Mouse (Mus musculus) midbrain, postnatal 0 days (tissue): Measurements from ENCODE around the gene Ccnl2. TPM values are rescaled to one million over a fixed set of nuclear protein-coding genes. Genes with fewer than 3 reads are reported as not detected.

Source experiments
- ATAC-seq: fragments of 200-750 bp; cut with Nextera tagmentation; 2 replicates; pipeline ENCODE4 v1.8.0; 2017; ENCODE audit warnings: moderate number of reproducible peaks, mild to moderate bottlenecking, moderate TSS enrichment, moderate library complexity; ENCODE audit not compliant: low FRiP score
- DNase-seq: peaks from one replicate; pipeline ENCODE4 v3.0.0-alpha.2; 2015; ENCODE audit warnings: low spot score
- H3K27ac ChIP-seq: fragments of 300-500 bp; sonication (generic); 2 replicates; pipeline ENCODE4 v1.5.1; 2014; ENCODE audit warnings: low read depth, mild to moderate bottlenecking, low read length, mixed read lengths
- H3K27me3 ChIP-seq: fragments of 300-500 bp; sonication (generic); 2 replicates; pipeline ENCODE4 v1.6.1; 2014; ENCODE audit warnings: low read length, control low read depth, mixed read lengths; ENCODE audit not compliant: insufficient read depth
- H3K36me3 ChIP-seq: fragments of 300-500 bp; sonication (generic); 2 replicates; pipeline ENCODE4 v1.6.1; 2014; ENCODE audit warnings: low read length, control low read depth, mixed read lengths; ENCODE audit not compliant: insufficient read depth
- H3K4me1 ChIP-seq: fragments of 300-500 bp; sonication (generic); 2 replicates; pipeline ENCODE4 v1.6.1; 2014; ENCODE audit warnings: mild to moderate bottlenecking, control low read depth, antibody characterized with exemption, low read length, mixed read lengths; ENCODE audit not compliant: insufficient read depth
- H3K4me2 ChIP-seq: fragments of 300-500 bp; sonication (generic); 2 replicates; pipeline ENCODE4 v1.6.1; 2014; ENCODE audit warnings: low read depth, mild to moderate bottlenecking, low read length, mixed read lengths; ENCODE audit not compliant: poor library complexity, severe bottlenecking
- H3K4me3 ChIP-seq: fragments of 300-500 bp; sonication (generic); 2 replicates; pipeline ENCODE4 v1.5.1; 2014; ENCODE audit warnings: low read depth, mild to moderate bottlenecking, low read length, moderate library complexity
- H3K9ac ChIP-seq: fragments of 300-500 bp; sonication (generic); replicated peaks from 2 replicates; pipeline ENCODE4 v1.6.1; 2014; ENCODE audit warnings: mild to moderate bottlenecking, low read length, moderate library complexity, mixed read lengths; ENCODE audit not compliant: poor library complexity, severe bottlenecking
- H3K9me3 ChIP-seq: fragments of 300-500 bp; sonication (generic); 2 replicates; pipeline ENCODE4 v1.6.1; 2016; ENCODE audit warnings: low read length, control low read depth
- CTCF ChIP-seq: IDR thresholded peaks from 2 replicates; pipeline ENCODE4 v1.5.1; 2016; ENCODE audit warnings: antibody characterized with exemption, mild to moderate bottlenecking
- WGBS: fragments of 180-500 bp; shearing (Covaris S2); extraction: QIAGEN DNeasy Blood & Tissue Kit; methylation state at CpG from one replicate; pipeline ENCODE4 v1.1.7; 2014; 5-methylcytosine and 5-hydroxymethylcytosine counted together
- polyA plus RNA-seq: library from polyadenylated mRNA; unstranded; fragments of >200 nt; fragmentation: Nextera tagmentation; extraction: Ambion mirVana; gene quantifications from 2 replicates; pipeline ENCODE4 v1.2.1, GENCODE M21; 2015
- total RNA-seq: library from RNA; depleted of rRNA; stranded (reverse); fragments of >200 nt; gene quantifications from 2 replicates; pipeline ENCODE4 v1.2.3, GENCODE M21; 2014

Gene Ccnl2
- total and polyA plus RNA-seq, 2 experiments from 2014 or later = 66.3 to 88.8 TPM

DNA sequence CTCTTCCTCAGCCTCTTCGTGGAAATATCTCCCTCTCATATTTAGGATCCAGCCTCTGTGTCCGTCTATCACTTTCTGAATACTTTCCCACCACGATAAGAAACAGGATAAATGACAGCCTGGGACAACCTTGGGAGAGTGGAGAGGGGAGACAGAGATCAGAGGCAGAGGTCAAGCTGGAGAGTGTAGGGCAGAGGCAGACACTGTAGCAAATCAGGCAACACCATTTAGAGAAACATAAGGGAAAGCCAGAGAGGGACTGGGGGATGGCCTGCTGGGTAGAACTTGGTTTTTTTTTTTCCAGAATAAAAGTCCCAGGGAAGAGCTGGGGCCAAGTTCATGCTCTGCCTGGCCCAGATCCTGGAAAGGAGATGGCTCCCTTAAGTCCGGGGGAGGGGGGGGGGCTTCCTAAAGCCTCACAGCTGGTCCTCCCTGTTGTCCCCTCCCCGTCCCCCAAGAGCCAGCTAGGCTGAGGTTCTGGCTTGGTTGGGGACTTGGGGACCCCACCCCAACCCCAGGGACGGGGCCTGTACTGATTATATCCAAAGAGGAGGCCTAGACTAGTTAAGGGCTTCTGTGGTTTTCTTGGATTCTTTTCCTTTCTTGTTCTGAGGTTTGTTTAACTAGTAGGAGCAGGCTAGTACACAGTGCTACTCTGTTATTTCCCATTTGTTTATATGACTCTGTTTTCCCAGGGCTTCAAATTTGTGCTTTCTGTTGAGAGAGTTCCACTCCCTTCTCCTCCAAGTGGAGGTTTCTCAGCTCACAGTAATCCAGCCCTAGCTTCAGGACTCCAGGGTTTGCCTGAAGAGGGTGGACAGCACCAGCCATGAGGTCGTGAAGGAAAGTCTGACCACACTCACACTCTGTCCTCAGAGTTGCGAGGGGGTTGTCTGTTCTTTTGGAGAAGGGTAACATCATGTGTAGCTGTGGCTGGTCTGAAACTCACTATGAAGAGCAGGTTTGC is 26.2 kb downstream of the Ccnl2 start:
- H3K4me3 ChIP-seq = no peak overlapping the region
- peaks cover 7% of the 10 kb centered on the region; the same call in 1 of the 2 replicates for H3K36me3 ChIP-seq
- DNase-seq (no peak), ATAC-seq (no peak)
- peak overlapping the region; percentile 43; the same call in 1 of the 2 replicates for H3K27ac ChIP-seq
- H3K9ac ChIP-seq = no peak overlapping the region
- H3K27me3 ChIP-seq = peaks cover 7% of the 10 kb centered on the region
- no peaks in the 10 kb centered on the region for H3K9me3 ChIP-seq
- no peaks in the 10 kb centered on the region; the same call in 1 of the 2 replicates for H3K4me1 ChIP-seq
- H3K4me2 ChIP-seq = no peak overlapping the region
- WGBS = 58% methylated on average over 8 of the region's 8 CpGs
- TF ChIP-seq CTCF = no peak

DNA sequence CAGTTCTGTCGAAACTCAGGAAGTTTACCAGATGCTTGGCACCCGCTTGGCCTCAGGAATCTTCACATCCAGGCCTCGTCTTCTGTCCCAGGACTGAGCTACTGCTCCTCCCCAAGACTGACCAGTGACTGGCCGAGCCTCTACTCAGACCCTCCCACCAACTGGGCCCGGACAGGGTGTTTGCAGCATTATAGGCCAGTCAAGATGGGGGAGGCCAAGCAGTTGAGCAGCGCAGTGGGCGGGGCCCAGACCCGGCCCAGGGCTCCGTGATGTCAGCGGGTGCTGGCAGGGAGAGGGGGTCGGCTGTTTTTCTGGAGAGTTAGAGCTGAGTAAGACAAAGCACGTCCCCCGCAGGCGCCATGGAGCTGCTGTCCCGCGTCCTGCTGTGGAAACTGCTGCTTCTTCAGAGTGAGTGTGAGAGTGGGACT is 27.2 kb downstream of the Ccnl2 start, which contains the start of gene Mxra8:
Mxra8 (plus strand) TSS at position 198 of the 428 bp plus-strand sequence.
- Histone ChIP-seq H3K4me3 (peak within 1 kb of the TSS; percentile 30; the same call in 1 of the 2 replicates), H3K9me3 (no peaks in the 10 kb centered on the region), H3K4me1 (no peaks in the 10 kb centered on the region; the same call in 1 of the 2 replicates), H3K27ac (peak within 1 kb of the TSS; percentile 43; the same call in 1 of the 2 replicates), H3K27me3 (peaks cover 7% of the 10 kb centered on the region), H3K9ac (peak within 1 kb of the TSS; percentile 24; the same call in 1 of the 2 replicates), H3K36me3 (peaks cover 7% of the 10 kb centered on the region; the same call in 1 of the 2 replicates), H3K4me2 (peak within 1 kb of the TSS; percentile 53)
- 7% methylated on average over 16 of the region's 16 CpGs for WGBS
- TF ChIP-seq CTCF = no peak
- DNase-seq (peak; percentile 56), ATAC-seq (peak; percentile 42; the same call in 1 of the 2 replicates)

DNA sequence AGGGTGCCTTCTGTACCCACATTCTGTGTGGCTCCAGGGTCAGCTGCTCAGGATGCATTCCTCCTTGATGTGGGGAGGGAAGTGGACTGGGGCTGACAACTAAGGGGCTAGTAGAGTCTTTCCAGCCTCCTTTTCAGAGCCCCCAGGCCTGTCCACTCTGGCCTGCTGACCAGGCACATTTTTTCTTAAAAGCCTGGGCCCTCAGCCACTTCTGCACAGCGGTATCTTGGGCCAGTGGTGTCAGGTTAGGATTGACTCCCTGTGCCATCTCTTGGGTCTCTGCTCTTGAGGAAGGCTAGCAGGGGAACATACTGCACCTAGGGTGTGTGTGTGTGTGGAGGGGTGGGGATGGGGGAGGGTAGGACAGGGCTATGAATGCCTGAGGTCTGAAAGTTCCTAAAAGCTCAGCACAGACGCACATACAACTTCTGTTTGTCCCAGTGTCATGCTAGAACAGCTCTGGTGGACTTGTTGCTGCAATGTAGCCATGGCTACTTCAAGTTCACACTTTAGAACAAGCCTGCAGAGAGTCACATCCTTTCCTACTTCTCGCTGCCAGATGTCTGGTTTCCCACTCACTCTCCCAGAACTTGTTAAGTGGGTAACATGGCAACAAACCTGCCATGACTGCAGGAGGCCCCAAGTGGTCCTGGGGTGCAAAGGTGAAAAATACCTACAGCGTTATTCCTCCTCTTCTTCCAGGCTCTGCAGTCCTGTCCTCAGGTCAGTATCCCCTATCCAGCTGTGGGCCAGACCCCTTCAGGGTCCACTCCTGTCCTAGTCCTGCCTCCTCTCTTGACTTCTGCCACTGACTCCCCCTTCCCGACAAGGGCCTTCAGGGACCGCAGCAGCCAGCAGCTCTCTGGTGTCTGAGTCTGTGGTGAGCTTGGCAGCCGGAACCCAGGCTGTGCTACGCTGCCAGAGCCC is 28.1 kb downstream of the Ccnl2 start:
- ATAC-seq = peak; percentile 6; the same call in 1 of the 2 replicates

DNA sequence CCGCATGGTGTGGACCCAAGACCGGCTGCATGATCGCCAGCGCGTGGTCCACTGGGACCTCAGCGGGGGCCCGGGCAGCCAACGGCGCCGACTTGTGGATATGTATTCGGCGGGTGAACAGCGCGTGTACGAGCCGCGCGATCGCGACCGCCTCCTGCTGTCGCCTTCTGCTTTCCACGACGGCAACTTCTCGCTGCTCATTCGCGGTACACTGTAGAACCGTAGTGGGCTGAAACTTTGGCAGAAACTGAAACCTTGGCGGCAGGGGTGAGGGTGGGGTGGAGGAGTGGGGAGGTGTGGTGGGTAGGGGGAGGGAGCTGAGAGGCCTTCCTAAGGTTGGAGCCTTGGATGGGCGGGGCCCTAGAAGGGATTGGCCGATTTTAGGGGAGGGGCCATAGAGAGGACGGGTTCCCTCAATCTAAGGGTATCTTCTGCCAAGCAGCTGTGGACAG is 28.7 kb downstream of the Ccnl2 start:
- ATAC-seq = peak; percentile 53
- peak; percentile 40 for DNase-seq
- no peak overlapping the region for H3K27ac ChIP-seq
- H3K9me3 ChIP-seq = no peaks in the 10 kb centered on the region
- peak; percentile 46 for TF ChIP-seq CTCF
- peak overlapping the region; percentile 53 for H3K4me2 ChIP-seq
- no peaks in the 10 kb centered on the region for H3K36me3 ChIP-seq
- peak overlapping the region; percentile 30 for H3K4me3 ChIP-seq
- no peaks in the 10 kb centered on the region; the same call in 1 of the 2 replicates for H3K4me1 ChIP-seq
- H3K27me3 ChIP-seq = peaks cover 7% of the 10 kb centered on the region
- under 1% methylated on average over 32 of the region's 32 CpGs for WGBS
- no peak overlapping the region for H3K9ac ChIP-seq

More for the DNA sequence above, 28.1 kb downstream of the Ccnl2 start:
- DNase-seq = no peak
- Histone ChIP-seq H3K4me2 (peak overlapping the region; percentile 53), H3K9ac (no peak overlapping the region), H3K4me3 (peak overlapping the region; percentile 30), H3K27me3 (peaks cover 7% of the 10 kb centered on the region), H3K36me3 (peaks cover under 1% of the 10 kb centered on the region; the same call in 1 of the 2 replicates), H3K4me1 (no peaks in the 10 kb centered on the region; the same call in 1 of the 2 replicates), H3K27ac (0 out of 2 replicates have a peak overlapping the region, but pooled peaks have one; percentile 18), H3K9me3 (no peaks in the 10 kb centered on the region)
- WGBS = 14% methylated on average over 8 of the region's 8 CpGs
- no peak for TF ChIP-seq CTCF

DNA sequence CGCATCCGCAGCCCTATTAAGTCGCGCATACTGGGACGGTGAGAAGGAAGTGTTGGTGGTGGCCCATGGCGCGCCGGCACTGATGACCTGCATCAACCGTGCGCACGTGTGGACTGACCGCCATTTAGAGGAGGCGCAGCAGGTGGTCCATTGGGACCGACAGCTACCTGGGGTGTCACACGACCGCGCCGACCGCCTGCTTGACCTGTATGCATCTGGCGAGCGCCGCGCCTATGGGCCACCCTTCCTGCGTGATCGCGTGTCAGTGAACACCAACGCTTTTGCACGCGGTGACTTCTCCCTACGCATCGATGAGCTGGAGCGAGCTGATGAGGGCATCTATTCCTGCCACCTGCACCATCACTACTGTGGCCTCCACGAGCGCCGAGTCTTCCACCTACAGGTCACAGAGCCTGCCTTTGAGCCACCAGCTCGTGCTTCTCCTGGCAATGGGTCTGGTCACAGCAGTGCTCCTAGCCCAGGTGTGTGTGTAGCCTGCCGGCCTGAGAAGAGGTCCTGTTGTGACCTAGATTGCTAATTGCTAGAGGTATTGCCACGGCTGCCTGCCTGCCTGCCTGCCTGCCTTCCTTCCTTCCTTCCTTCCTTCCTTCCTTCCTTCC is 29.5 kb downstream of the Ccnl2 start:
- no peak for ATAC-seq
- Histone ChIP-seq H3K4me3 (no peak overlapping the region), H3K4me2 (peak overlapping the region; percentile 53; the same call in 1 of the 2 replicates)

More for the DNA sequence above, 29.5 kb downstream of the Ccnl2 start:
- H3K4me1 ChIP-seq = no peaks in the 10 kb centered on the region; the same call in 1 of the 2 replicates
- H3K27me3 ChIP-seq = peaks cover 7% of the 10 kb centered on the region
- H3K9me3 ChIP-seq = no peaks in the 10 kb centered on the region
- 42% methylated on average over 38 of the region's 38 CpGs for WGBS
- DNase-seq = no peak
- H3K36me3 ChIP-seq = no peaks in the 10 kb centered on the region
- H3K9ac ChIP-seq = no peak overlapping the region
- no peak overlapping the region for H3K27ac ChIP-seq
- TF ChIP-seq CTCF = no peak
